In genomic region chr10:40629656-40630311, GRCm38 (mm10) we compare ENCODE assay signal across 10 mouse cellular contexts. TPM values are rescaled to one million over a fixed set of nuclear protein-coding genes. Genes with fewer than 3 reads are reported as not detected.
DNase-seq lines count a peak whose midpoint lies in the region; ATAC-seq and TF ChIP-seq lines count a peak whose summit lies in the region.
"Had no signal": no experiment of that assay in that cellular context is flagged by ENCODE, and none has a peak within 500 bp of the region (broad histone marks: within the 10 kb centered on the region; RNA-seq: fewer than 3 reads in every experiment).

Gene Ddo, plus strand, starts transcription at chr10:40630011.

- no peak within 1 kb of the TSS for H3K4me3 ChIP-seq in midbrain, embryonic 16.5 days (ENCODE audit: low read depth, low read length)
- no peak within 1 kb of the TSS for H3K4me3 ChIP-seq in midbrain, embryonic 13.5 days (replicated peaks)
- peak within 1 kb of the TSS; percentile 48 for H3K4me3 ChIP-seq in heart, postnatal 0 days (ENCODE audit: low read depth, low read length)
- H3K4me3 ChIP-seq: myocyte had no signal

- DNase-seq in cerebellum, postnatal 25 days = peak; percentile 63 to 68
- DNase-seq in heart, postnatal 0 days (ENCODE audit: low spot score) = peak; percentile 94
- DNase-seq in left cerebral cortex, postnatal 4 days = peak; percentile 62
- no peak for DNase-seq in right cerebral cortex, adult 18-20 months
- DNase-seq in thymus, postnatal 10 days (ENCODE audit: low spot score in 2 of 2) = no peak
- DNase-seq in spleen, postnatal 36 days (ENCODE audit: low spot score in 2 of 2) = no peak

- WGBS in midbrain, embryonic 16.5 days = 81% methylated on average over 8 of the region's 8 CpGs
- 78% methylated on average over 8 of the region's 8 CpGs for WGBS in midbrain, embryonic 13.5 days
- WGBS in heart, postnatal 0 days = 23% methylated on average over 8 of the region's 8 CpGs

- H3K36me3 ChIP-seq in midbrain, embryonic 16.5 days (ENCODE audit: control insufficient read depth, insufficient read depth, low read length) = no peaks in the 10 kb centered on the region
- no peaks in the 10 kb centered on the region for H3K36me3 ChIP-seq in midbrain, embryonic 13.5 days
- no peaks in the 10 kb centered on the region for H3K36me3 ChIP-seq in heart, postnatal 0 days (replicated peaks; ENCODE audit: control insufficient read depth, insufficient read depth, low read length)

- no peak within 1 kb of the TSS for H3K27ac ChIP-seq in midbrain, embryonic 16.5 days (ENCODE audit: low read length)
- H3K27ac ChIP-seq in midbrain, embryonic 13.5 days = no peak within 1 kb of the TSS; the same call in 1 of the 2 replicates
- H3K27ac ChIP-seq in heart, postnatal 0 days (ENCODE audit: low read depth) = peak within 1 kb of the TSS; percentile 99

- no peaks in the 10 kb centered on the region for H3K9me3 ChIP-seq in midbrain, embryonic 16.5 days (replicated peaks; ENCODE audit: control insufficient read depth, low read length, poor library complexity, severe bottlenecking)
- no peaks in the 10 kb centered on the region for H3K9me3 ChIP-seq in midbrain, embryonic 13.5 days
- no peaks in the 10 kb centered on the region for H3K9me3 ChIP-seq in heart, postnatal 0 days (replicated peaks; ENCODE audit: control insufficient read depth, low read length)

- no peak within 1 kb of the TSS for H3K9ac ChIP-seq in midbrain, embryonic 16.5 days (ENCODE audit: low read depth, low read length)
- H3K9ac ChIP-seq in midbrain, embryonic 13.5 days (replicated peaks) = no peak within 1 kb of the TSS
- peak within 1 kb of the TSS; percentile 64 for H3K9ac ChIP-seq in heart, postnatal 0 days (replicated peaks; ENCODE audit: low read depth, low read length)

- H3K4me2 ChIP-seq in midbrain, embryonic 16.5 days (ENCODE audit: low read length) = no peak within 1 kb of the TSS
- H3K4me2 ChIP-seq in midbrain, embryonic 13.5 days (replicated peaks) = no peak within 1 kb of the TSS
- H3K4me2 ChIP-seq in heart, postnatal 0 days (ENCODE audit: low read depth, low read length) = peak within 1 kb of the TSS; percentile 64

- H3K4me1 ChIP-seq in midbrain, embryonic 16.5 days (ENCODE audit: control insufficient read depth, insufficient read depth, low read length) = no peaks in the 10 kb centered on the region
- H3K4me1 ChIP-seq in midbrain, embryonic 13.5 days (replicated peaks) = peaks cover 6% of the 10 kb centered on the region; the same call in 1 of the 2 replicates
- no peaks in the 10 kb centered on the region for H3K4me1 ChIP-seq in heart, postnatal 0 days (ENCODE audit: control insufficient read depth, insufficient read depth)

- no peaks in the 10 kb centered on the region for H3K27me3 ChIP-seq in midbrain, embryonic 16.5 days (ENCODE audit: control insufficient read depth, insufficient read depth, low read depth, low read length)
- no peaks in the 10 kb centered on the region for H3K27me3 ChIP-seq in midbrain, embryonic 13.5 days
- H3K27me3 ChIP-seq in heart, postnatal 0 days (ENCODE audit: control insufficient read depth, insufficient read depth, low read length) = no peaks in the 10 kb centered on the region

- peak; percentile 80; the same call in 1 of the 2 replicates for TF ChIP-seq EP300 in heart, postnatal 0 days (IDR thresholded peaks at IDR 0.05; ENCODE audit: low read depth)

- intact Hi-C loops in left cerebral cortex, postnatal 4 days (cut with DNase I) = no loop called here

- ATAC-seq in midbrain, embryonic 16.5 days = peak; percentile 51; the same call in 1 of the 2 replicates
- no peak; the same call in 1 of the 2 replicates for ATAC-seq in midbrain, embryonic 13.5 days
- ATAC-seq in heart, postnatal 0 days (ENCODE audit: insufficient read depth, low read depth) = peak; percentile 96

- TF ChIP-seq CTCF in heart, postnatal 0 days (IDR thresholded peaks at IDR 0.05; ENCODE audit: low read depth) = no peak

RNA-seq across cellular contexts. Expression of gene Ddo, which starts in this region (rescaled TPM):
- polyA plus RNA-seq in midbrain, embryonic 16.5 days (2015; fragmentation: Nextera tagmentation; extraction: Ambion mirVana) = 1.2 and 1.3 TPM in 2 replicates
- 0.19 and 0.70 TPM in 2 replicates for polyA plus RNA-seq in midbrain, embryonic 13.5 days (2015; fragmentation: Nextera tagmentation; extraction: Ambion mirVana)
- 41.4 and 52.6 TPM in 2 replicates for total RNA-seq in heart, postnatal 0 days (2014; rRNA removed; ENCODE audit: low replicate concordance)
- 26.7 and 32.0 TPM in 2 replicates for polyA plus RNA-seq in heart, postnatal 0 days (2015; fragmentation: Nextera tagmentation; extraction: Ambion mirVana)
- total RNA-seq in left cerebral cortex, postnatal 4 days (2021) = 1 to 10 TPM; 2.2 to 2.4 TPM
- total RNA-seq: hematopoietic stem cell, adult 5-6 weeks had no signal

Comparison
In these comparisons a context has a peak if more than half of its experiments do, and no peak if none do; other contexts are left out.
1. RNA of gene Ddo (total RNA-seq): 41.4 to 52.6 TPM in heart, postnatal 0 days; 2.2 to 2.4 TPM in left cerebral cortex, postnatal 4 days; every median in the first group is over 10 times any median in the second.
2. RNA of gene Ddo (polyA plus RNA-seq): 26.7 to 32.0 TPM in heart, postnatal 0 days; 1.2 to 1.3 TPM in midbrain, embryonic 16.5 days and 0.19 to 0.70 TPM in midbrain, embryonic 13.5 days; every median in the first group is over 10 times any median in the second.
3. DNase-seq: peak in cerebellum, postnatal 25 days (2 of 2), heart, postnatal 0 days (single experiment) and left cerebral cortex, postnatal 4 days (single experiment); none in right cerebral cortex, adult 18-20 months (single experiment), thymus, postnatal 10 days (0 of 2) and spleen, postnatal 36 days (0 of 2).